Mouse (Mus musculus): ENCODE measurements around the gene Slc19a1.

GRCm38 (mm10) chr10:77008698-77009097 is 23.3 kb upstream of the Slc19a1 start:
- TF ChIP-seq CTCF (IDR thresholded peaks at IDR 0.05; ENCODE audit: low read depth): no peak
- no peak for TF ChIP-seq EP300 (optimal IDR thresholded peaks at IDR 0.05)
